Mouse (Mus musculus): ENCODE measurements around the gene Arhgef10l. TPM values are rescaled to one million over a fixed set of nuclear protein-coding genes. Genes with fewer than 3 reads are reported as not detected.
"Not testable (repeated sequence)": the region's sequence is repeated elsewhere in the genome, so short reads cannot be mapped to it uniquely, and the experiment has no call there.

The Arhgef10l gene
- total RNA-seq, 2 experiments from 2014 or later: 62.5 TPM

GRCm38 (mm10) chr4:140582390-140583088, 83.3 kb downstream of the Arhgef10l start:
- intact Hi-C loops (cut with DNase I): no loop called here
- DNase-seq: no peak

- intact Hi-C loops (cut with DNase I): no loop called here
- peak; percentile 68 to 79 for DNase-seq
Observed at GRCm38 (mm10) chr4:140581730-140582389, 84.0 kb downstream of the Arhgef10l start.

GRCm38 (mm10) chr4:140581341-140581729, 84.5 kb downstream of the Arhgef10l start:
- intact Hi-C loops (cut with DNase I): no loop called here
- DNase-seq: no peak

- intact Hi-C loops (cut with DNase I): no loop called here
- DNase-seq: no peak
Observed at GRCm38 (mm10) chr4:140580866-140581265, 84.9 kb downstream of the Arhgef10l start.

GRCm38 (mm10) chr4:140579576-140579975, 86.2 kb downstream of the Arhgef10l start:
- intact Hi-C loops (cut with DNase I): no loop called here
- DNase-seq: peak in 1 of 2 experiments; percentile 51

- intact Hi-C loops (cut with DNase I): no loop called here
- no peak for DNase-seq
Observed at GRCm38 (mm10) chr4:140579149-140579548, 86.7 kb downstream of the Arhgef10l start.

GRCm38 (mm10) chr4:140576628-140577027, 89.2 kb downstream of the Arhgef10l start:
- intact Hi-C loops (cut with DNase I): no loop called here
- no peak for DNase-seq

- intact Hi-C loops (cut with DNase I); DNase-seq: not testable (repeated sequence)
Observed at GRCm38 (mm10) chr4:140574863-140575262, 90.9 kb downstream of the Arhgef10l start.

- peak in 1 of 2 experiments; percentile 35 for DNase-seq
- intact Hi-C loops (cut with DNase I): no loop called here
Observed at GRCm38 (mm10) chr4:140572376-140572775, 93.4 kb downstream of the Arhgef10l start.

- DNase-seq: no peak
- intact Hi-C loops (cut with DNase I): no loop called here
Observed at GRCm38 (mm10) chr4:140569394-140569793, 96.4 kb downstream of the Arhgef10l start.

GRCm38 (mm10) chr4:140567911-140568480, 97.8 kb downstream of the Arhgef10l start:
- intact Hi-C loops (cut with DNase I): no loop called here
- DNase-seq: no peak

GRCm38 (mm10) chr4:140566785-140567184, 99.0 kb downstream of the Arhgef10l start:
- peak; percentile 31 to 48 for DNase-seq

GRCm38 (mm10) chr4:140564459-140564858, 101.4 kb downstream of the Arhgef10l start:
- DNase-seq; intact Hi-C loops (cut with DNase I): not testable (repeated sequence)

More at GRCm38 (mm10) chr4:140566785-140567184, 99.0 kb downstream of the Arhgef10l start:
- intact Hi-C loops (cut with DNase I): no loop called here

GRCm38 (mm10) chr4:140562461-140563178, 103.2 kb downstream of the Arhgef10l start:
- no peak for DNase-seq
- intact Hi-C loops (cut with DNase I): no loop called here

GRCm38 (mm10) chr4:140561744-140562143, 104.1 kb downstream of the Arhgef10l start:
- no peak for DNase-seq
- intact Hi-C loops (cut with DNase I): no loop called here

- DNase-seq: no peak
- intact Hi-C loops (cut with DNase I): loop anchor here (5.0 kb wide), 2 partner anchors 57 to 152 kb away; no protein-coding TSS in a partner anchor
Observed at GRCm38 (mm10) chr4:140559862-140560261, 106.0 kb downstream of the Arhgef10l start.

- intact Hi-C loops (cut with DNase I): loop anchor here (5.0 kb wide), 2 partner anchors 59 to 154 kb away; no protein-coding TSS in a partner anchor
- DNase-seq: no peak
Observed at GRCm38 (mm10) chr4:140558193-140558592, 107.6 kb downstream of the Arhgef10l start.

- DNase-seq: no peak
- intact Hi-C loops (cut with DNase I): loop anchor here (5.0 kb wide), 2 partner anchors 61 to 156 kb away; no protein-coding TSS in a partner anchor
Observed at GRCm38 (mm10) chr4:140556561-140556960, 109.3 kb downstream of the Arhgef10l start.

- peak; percentile 69 to 76 for DNase-seq
- intact Hi-C loops (cut with DNase I): loop anchor here (2.0 to 5.0 kb wide), 3 partner anchors 62 to 157 kb away; no protein-coding TSS in a partner anchor
Observed at GRCm38 (mm10) chr4:140555273-140555672, 110.5 kb downstream of the Arhgef10l start.

- intact Hi-C loops (cut with DNase I): loop anchor here (2.0 kb wide), 1 partner anchor 120 kb away; no protein-coding TSS in a partner anchor
- no peak for DNase-seq
Observed at GRCm38 (mm10) chr4:140554552-140554951, 111.3 kb downstream of the Arhgef10l start.

All from heart, postnatal 14 days (tissue).